ENCODE assay signal across 7 mouse cellular contexts in the genomic region with DNA sequence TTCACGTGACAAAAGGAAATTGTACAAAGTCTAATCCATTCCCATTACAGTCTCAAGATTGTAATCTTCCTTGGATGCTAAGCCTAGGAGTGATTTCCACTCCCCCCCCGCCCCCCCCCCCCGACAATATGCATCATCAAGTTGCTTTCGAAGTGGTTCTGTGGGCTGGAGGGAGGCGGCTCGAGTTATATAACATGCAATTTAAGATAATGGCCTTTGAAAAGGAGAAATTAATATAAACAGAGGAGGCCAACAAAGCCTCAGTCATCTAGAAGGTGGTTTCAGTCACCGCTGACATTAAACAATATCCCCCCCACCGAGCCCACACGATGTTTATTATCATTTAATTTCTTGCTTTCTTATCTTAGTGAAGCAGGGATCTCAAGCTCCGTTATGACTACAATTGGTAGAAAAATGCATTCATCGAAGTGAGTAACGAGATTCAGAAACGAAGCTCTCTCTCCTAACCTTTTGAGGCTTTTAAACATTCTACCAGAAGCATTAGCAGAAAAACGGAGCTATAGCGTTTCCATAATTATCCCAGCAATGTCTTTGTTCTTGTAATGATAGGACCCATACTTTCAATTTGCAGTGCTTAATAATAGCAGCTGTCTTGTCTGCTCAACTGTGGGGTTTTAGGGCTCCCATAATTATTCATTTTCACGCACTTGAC.
DNase-seq lines count a peak whose midpoint lies in the region; ATAC-seq and TF ChIP-seq lines count a peak whose summit lies in the region.

No protein-coding gene starts in this region.

- DNase-seq in lung, postnatal 36 days = no peak
- no peak for DNase-seq in liver, embryonic 11.5 days (ENCODE audit: low spot score)
- no peak for DNase-seq in heart, adult 11 months

- H3K4me3 ChIP-seq in lung, embryonic 15.5 days = no peak overlapping the region
- H3K4me3 ChIP-seq in embryonic facial prominence, embryonic 12.5 days = 0 out of 2 replicates have a peak overlapping the region, but pooled peaks have one; percentile 9
- H3K4me3 ChIP-seq in intestine, postnatal 0 days (ENCODE audit: low read depth, low read length) = no peak overlapping the region
- H3K4me3 ChIP-seq in stomach, embryonic 16.5 days (replicated peaks; ENCODE audit: low read length) = peak overlapping the region; percentile 13; the same call in 1 of the 2 replicates
- H3K4me3 ChIP-seq in liver, embryonic 11.5 days (ENCODE audit: low read depth, low read length) = no peak overlapping the region

- H3K27ac ChIP-seq in lung, embryonic 15.5 days = no peak overlapping the region
- 0 out of 2 replicates have a peak overlapping the region, but pooled peaks have one; percentile 30 for H3K27ac ChIP-seq in embryonic facial prominence, embryonic 12.5 days
- no peak overlapping the region for H3K27ac ChIP-seq in intestine, postnatal 0 days (ENCODE audit: low read depth, low read length)
- no peak overlapping the region for H3K27ac ChIP-seq in stomach, embryonic 16.5 days (ENCODE audit: low read length)
- H3K27ac ChIP-seq in liver, embryonic 11.5 days (ENCODE audit: low read depth, low read length) = no peak overlapping the region

- H3K9ac ChIP-seq in lung, embryonic 15.5 days = no peak overlapping the region
- no peak overlapping the region for H3K9ac ChIP-seq in embryonic facial prominence, embryonic 12.5 days
- no peak overlapping the region for H3K9ac ChIP-seq in intestine, postnatal 0 days (ENCODE audit: low read depth, low read length)
- H3K9ac ChIP-seq in stomach, embryonic 16.5 days (ENCODE audit: low read length) = no peak overlapping the region
- H3K9ac ChIP-seq in liver, embryonic 11.5 days (ENCODE audit: low read depth, low read length) = no peak overlapping the region

- no peaks in the 10 kb centered on the region for H3K9me3 ChIP-seq in lung, embryonic 15.5 days
- H3K9me3 ChIP-seq in embryonic facial prominence, embryonic 12.5 days = no peaks in the 10 kb centered on the region
- H3K9me3 ChIP-seq in intestine, postnatal 0 days (ENCODE audit: control insufficient read depth) = no peaks in the 10 kb centered on the region
- H3K9me3 ChIP-seq in stomach, embryonic 16.5 days (replicated peaks; ENCODE audit: control insufficient read depth, low read length) = no peaks in the 10 kb centered on the region
- no peaks in the 10 kb centered on the region for H3K9me3 ChIP-seq in liver, embryonic 11.5 days (ENCODE audit: control insufficient read depth, low read length)

- no peaks in the 10 kb centered on the region for H3K36me3 ChIP-seq in lung, embryonic 15.5 days
- no peaks in the 10 kb centered on the region for H3K36me3 ChIP-seq in embryonic facial prominence, embryonic 12.5 days
- no peaks in the 10 kb centered on the region for H3K36me3 ChIP-seq in intestine, postnatal 0 days (ENCODE audit: control insufficient read depth, insufficient read depth)
- H3K36me3 ChIP-seq in stomach, embryonic 16.5 days (ENCODE audit: control insufficient read depth, insufficient read depth, low read length) = no peaks in the 10 kb centered on the region
- H3K36me3 ChIP-seq in liver, embryonic 11.5 days (ENCODE audit: control insufficient read depth, insufficient read depth, low read length) = no peaks in the 10 kb centered on the region

- 0 out of 2 replicates have a peak, but pooled peaks cover 10% of the 10 kb centered on the region for H3K4me1 ChIP-seq in lung, embryonic 15.5 days
- peaks cover 2% of the 10 kb centered on the region; the same call in 1 of the 2 replicates for H3K4me1 ChIP-seq in embryonic facial prominence, embryonic 12.5 days
- H3K4me1 ChIP-seq in intestine, postnatal 0 days (replicated peaks; ENCODE audit: control insufficient read depth, insufficient read depth, low read length) = no peaks in the 10 kb centered on the region; the same call in 1 of the 2 replicates
- peaks cover 8% of the 10 kb centered on the region; the same call in 1 of the 2 replicates for H3K4me1 ChIP-seq in stomach, embryonic 16.5 days (ENCODE audit: control insufficient read depth, insufficient read depth, low read length)
- no peaks in the 10 kb centered on the region for H3K4me1 ChIP-seq in liver, embryonic 11.5 days (replicated peaks; ENCODE audit: control insufficient read depth, insufficient read depth, low read length)

- H3K4me2 ChIP-seq in lung, embryonic 15.5 days = peak overlapping the region; percentile 39; the same call in 1 of the 2 replicates
- peak overlapping the region; percentile 42 for H3K4me2 ChIP-seq in embryonic facial prominence, embryonic 12.5 days (replicated peaks)
- H3K4me2 ChIP-seq in intestine, postnatal 0 days (replicated peaks; ENCODE audit: low read depth) = peak overlapping the region; percentile 45
- peak overlapping the region; percentile 43 for H3K4me2 ChIP-seq in stomach, embryonic 16.5 days (ENCODE audit: low read depth, low read length)
- H3K4me2 ChIP-seq in liver, embryonic 11.5 days = no peak overlapping the region

- no peak for TF ChIP-seq CTCF in intestine, postnatal 0 days (IDR thresholded peaks at IDR 0.05; ENCODE audit: low read depth)

- H3K27me3 ChIP-seq in lung, embryonic 15.5 days = no peaks in the 10 kb centered on the region
- H3K27me3 ChIP-seq in embryonic facial prominence, embryonic 12.5 days = no peaks in the 10 kb centered on the region
- H3K27me3 ChIP-seq in intestine, postnatal 0 days (replicated peaks; ENCODE audit: control insufficient read depth, insufficient read depth, low read length) = no peaks in the 10 kb centered on the region
- no peaks in the 10 kb centered on the region for H3K27me3 ChIP-seq in stomach, embryonic 16.5 days (ENCODE audit: control insufficient read depth, insufficient read depth, low read length)
- H3K27me3 ChIP-seq in liver, embryonic 11.5 days (replicated peaks; ENCODE audit: control insufficient read depth, insufficient read depth, low read length) = no peaks in the 10 kb centered on the region

- no peak for ATAC-seq in lung, embryonic 15.5 days (ENCODE audit: borderline replicate concordance, extremely low read depth, low FRiP score, low TSS enrichment)
- peak; percentile 28; the same call in 1 of the 2 replicates for ATAC-seq in embryonic facial prominence, embryonic 12.5 days (ENCODE audit: insufficient number of reproducible peaks, insufficient read depth, low FRiP score, low TSS enrichment)
- ATAC-seq in intestine, postnatal 0 days = no peak
- ATAC-seq in stomach, embryonic 16.5 days (ENCODE audit: insufficient read depth, low FRiP score) = no peak
- ATAC-seq in liver, embryonic 11.5 days (replicated peaks; ENCODE audit: low FRiP score) = no peak

- WGBS in lung, embryonic 15.5 days = 34% methylated on average over 16 of the region's 16 CpGs
- 27% methylated on average over 16 of the region's 16 CpGs for WGBS in embryonic facial prominence, embryonic 12.5 days
- 30% methylated on average over 16 of the region's 16 CpGs for WGBS in intestine, postnatal 0 days
- 29% methylated on average over 16 of the region's 16 CpGs for WGBS in stomach, embryonic 16.5 days
- WGBS in liver, embryonic 11.5 days = 57% methylated on average over 16 of the region's 16 CpGs

Comparison
In these comparisons a context has a peak if more than half of its experiments do, and no peak if none do; other contexts are left out.
1. H3K4me3 ChIP-seq: peak in embryonic facial prominence, embryonic 12.5 days (single experiment) and stomach, embryonic 16.5 days (single experiment); none in lung, embryonic 15.5 days (single experiment), intestine, postnatal 0 days (single experiment) and liver, embryonic 11.5 days (single experiment).